Mouse (Mus musculus) cortical plate, adult 2 months (tissue): Measurements from ENCODE around the gene Pex14.

Experiments used
- CTCF ChIP-seq: fragments of 200-500 bp; IDR thresholded peaks from 2 replicates; pipeline ENCODE4 v1.5.1; 2011; ENCODE audit warnings: mild to moderate bottlenecking, control low read depth, low read length; ENCODE audit not compliant: insufficient read depth; ENCODE audit errors: extremely low read depth
- POLR2A ChIP-seq: fragments of 200-500 bp; IDR thresholded peaks from 2 replicates; pipeline ENCODE4 v1.6.1; 2011; ENCODE audit warnings: mild to moderate bottlenecking, low read length, control low read depth; ENCODE audit not compliant: insufficient read depth; ENCODE audit errors: extremely low read depth

DNA sequence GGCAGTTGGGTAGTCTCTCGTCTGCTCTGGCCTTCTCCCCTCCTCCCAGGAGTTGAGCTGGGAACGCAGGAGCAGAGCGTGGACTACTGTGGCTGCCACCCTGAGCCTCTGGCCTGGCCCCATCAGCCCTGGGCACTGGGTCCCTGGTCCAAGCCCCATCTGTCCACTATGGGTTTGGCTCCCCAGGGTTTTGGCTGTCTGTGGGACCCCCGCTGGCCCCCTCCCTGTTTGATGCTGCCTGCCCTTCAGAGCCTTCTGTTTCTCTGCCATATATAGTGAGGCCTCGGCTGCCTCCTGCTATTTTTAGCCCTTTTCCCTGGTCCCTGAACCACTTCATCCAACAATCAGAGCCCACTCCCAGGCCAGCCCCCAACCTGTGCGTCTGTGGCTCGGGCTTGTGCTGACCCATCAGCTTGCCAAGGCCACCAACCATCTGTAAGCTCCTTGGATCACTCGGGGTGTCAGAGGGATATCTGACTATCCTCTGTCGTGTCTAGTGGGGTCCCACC is 168.9 kb downstream of the Pex14 start:
- TF ChIP-seq CTCF (no peak), POLR2A (no peak)
